Mouse (Mus musculus): ENCODE measurements at regions not wholly inside any gene's neighbourhood (a gene's known extent, or its start where the extent isn't known, plus 50 kb on each side); places are given as distances from the start of the nearest gene placed in this dataset.

- no peak for TF ChIP-seq POLR2A (IDR thresholded peaks at IDR 0.05; ENCODE audit: low read depth, low read length)
- 0 out of 2 replicates have a peak, but pooled peaks have one; percentile 10 for TF ChIP-seq CTCF (IDR thresholded peaks at IDR 0.05; ENCODE audit: borderline replicate concordance, insufficient read depth, low read length)
Observed at GRCm38 (mm10) chr2:116735702-116736101, 142.8 kb upstream of the Tmco5 start.

Measured in embryonic fibroblast, embryonic 13.5 days (primary cell).